Mouse (Mus musculus): ENCODE data around the gene Hhat. TPM values are rescaled to one million over a fixed set of nuclear protein-coding genes. Genes with fewer than 3 reads are reported as not detected.

Hhat gene
- polyA plus RNA-seq, 1 experiment from 2014 or later: 7.2 TPM

DNA sequence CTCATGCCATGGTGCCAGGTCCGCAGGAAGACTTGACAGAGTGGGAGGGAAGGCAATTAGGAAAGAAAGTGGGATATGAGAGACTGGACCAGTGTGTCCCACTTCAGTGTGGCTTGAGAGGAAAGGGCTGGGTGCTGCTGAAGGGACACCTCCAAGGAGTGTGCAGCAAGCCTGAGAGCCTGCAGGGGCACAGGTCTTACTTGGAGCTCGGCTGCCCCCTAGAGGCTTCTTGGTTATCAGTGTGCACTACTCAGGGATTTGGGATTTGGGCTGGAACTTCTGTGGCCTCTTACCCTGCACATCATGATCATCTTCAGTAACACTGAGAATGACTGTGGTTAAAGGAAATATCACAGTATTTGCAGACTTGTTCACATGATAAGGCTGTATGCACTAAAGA is 172.6 kb downstream of the Hhat start:
- no peaks in the 10 kb centered on the region for H3K36me3 ChIP-seq (ENCODE audit: control insufficient read depth, insufficient read depth, low read length)
- H3K4me3 ChIP-seq (ENCODE audit: low read depth, low read length): no peak overlapping the region
- ATAC-seq (replicated peaks; ENCODE audit: insufficient number of reproducible peaks, low FRiP score, low TSS enrichment): 0 out of 2 replicates have a peak, but pooled peaks have one; percentile 46
- no peaks in the 10 kb centered on the region for H3K27me3 ChIP-seq (ENCODE audit: control insufficient read depth, insufficient read depth, low read length)
- H3K9ac ChIP-seq (ENCODE audit: low read depth, low read length): no peak overlapping the region
- 43% methylated on average over 2 of the region's 2 CpGs for WGBS (ENCODE audit: insufficient replicate concordance)
- no peak overlapping the region for H3K4me2 ChIP-seq
- no peaks in the 10 kb centered on the region for H3K4me1 ChIP-seq (ENCODE audit: control insufficient read depth, insufficient read depth, low read length)
- no peaks in the 10 kb centered on the region for H3K9me3 ChIP-seq (replicated peaks; ENCODE audit: control insufficient read depth, low read length)
- H3K27ac ChIP-seq (ENCODE audit: low read depth, low read length): no peak overlapping the region

DNA sequence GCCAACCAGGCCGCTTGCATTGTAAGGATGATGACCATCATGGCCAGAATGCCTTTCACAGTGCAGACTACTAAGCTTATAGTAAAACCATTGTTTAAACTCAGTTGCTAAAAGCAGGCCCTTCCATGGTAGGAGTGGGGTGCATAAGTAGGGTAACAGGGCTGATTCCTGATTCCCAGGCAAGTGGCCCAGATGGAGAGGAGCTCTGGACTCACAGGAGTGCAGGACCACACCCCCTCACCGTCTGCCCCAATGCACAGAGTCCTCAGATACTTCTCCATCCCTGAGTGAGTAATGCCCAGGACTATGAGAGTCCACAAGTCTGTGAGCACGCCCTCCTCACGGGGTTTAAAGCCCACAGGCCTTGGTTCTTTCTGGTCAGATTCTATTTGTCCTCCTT is 175.6 kb downstream of the Hhat start:
- Histone ChIP-seq H3K4me2 (no peak overlapping the region), H3K27ac (ENCODE audit: low read depth, low read length) (no peak overlapping the region), H3K4me1 (ENCODE audit: control insufficient read depth, insufficient read depth, low read length) (no peaks in the 10 kb centered on the region), H3K27me3 (ENCODE audit: control insufficient read depth, insufficient read depth, low read length) (no peaks in the 10 kb centered on the region), H3K36me3 (ENCODE audit: control insufficient read depth, insufficient read depth, low read length) (no peaks in the 10 kb centered on the region), H3K9ac (ENCODE audit: low read depth, low read length) (no peak overlapping the region), H3K9me3 (replicated peaks; ENCODE audit: control insufficient read depth, low read length) (no peaks in the 10 kb centered on the region), H3K4me3 (ENCODE audit: low read depth, low read length) (no peak overlapping the region)
- ATAC-seq (replicated peaks; ENCODE audit: insufficient number of reproducible peaks, low FRiP score, low TSS enrichment): no peak
- WGBS (ENCODE audit: insufficient replicate concordance): 59% methylated on average over 4 of the region's 4 CpGs

DNA sequence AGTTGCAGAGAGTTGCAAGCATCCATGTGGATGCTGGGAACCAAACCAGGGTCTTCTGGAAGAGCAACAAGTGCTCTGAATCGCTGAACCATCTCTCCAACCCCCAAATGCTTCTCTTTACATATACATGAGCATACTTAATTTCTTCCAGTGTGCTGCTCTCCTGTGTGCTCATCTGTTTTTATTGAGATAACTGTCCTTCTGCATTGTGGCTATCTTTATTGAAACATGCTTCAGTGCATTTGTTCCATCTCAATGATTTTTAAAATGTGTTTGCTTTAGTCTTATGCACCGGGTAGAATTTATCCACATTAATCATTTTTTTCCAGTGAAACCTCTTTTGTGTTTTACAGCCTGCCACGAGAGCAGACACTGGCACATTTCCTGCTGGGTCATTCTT is 177.5 kb downstream of the Hhat start:
- Histone ChIP-seq H3K36me3 (ENCODE audit: control insufficient read depth, insufficient read depth, low read length) (no peaks in the 10 kb centered on the region), H3K27ac (ENCODE audit: low read depth, low read length) (no peak overlapping the region), H3K9ac (ENCODE audit: low read depth, low read length) (no peak overlapping the region), H3K4me3 (ENCODE audit: low read depth, low read length) (no peak overlapping the region), H3K4me1 (ENCODE audit: control insufficient read depth, insufficient read depth, low read length) (no peaks in the 10 kb centered on the region), H3K27me3 (ENCODE audit: control insufficient read depth, insufficient read depth, low read length) (no peaks in the 10 kb centered on the region), H3K4me2 (no peak overlapping the region), H3K9me3 (replicated peaks; ENCODE audit: control insufficient read depth, low read length) (no peaks in the 10 kb centered on the region)
- no peak for ATAC-seq (replicated peaks; ENCODE audit: insufficient number of reproducible peaks, low FRiP score, low TSS enrichment)
- WGBS (ENCODE audit: insufficient replicate concordance): 67% methylated on average over 3 of the region's 3 CpGs

DNA sequence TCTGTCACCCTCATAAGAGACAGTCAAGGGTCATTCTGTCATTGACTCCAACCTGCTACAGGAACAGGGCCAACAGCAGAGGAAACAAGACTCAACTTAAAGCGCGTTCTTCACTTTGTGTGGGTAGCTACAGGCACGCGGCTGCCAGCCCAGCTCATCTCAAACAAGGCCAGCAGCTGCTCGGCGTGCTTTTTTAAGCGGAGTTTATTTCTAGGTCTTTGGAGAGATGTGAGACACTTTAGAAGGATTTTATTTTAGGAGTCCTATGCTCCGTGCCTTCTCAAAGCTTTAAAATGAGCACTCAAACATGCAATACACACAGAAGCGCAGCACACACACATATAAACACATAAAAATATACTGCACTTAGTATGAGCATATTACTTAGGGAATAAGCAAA is 183.6 kb downstream of the Hhat start:
- Histone ChIP-seq H3K36me3 (ENCODE audit: control insufficient read depth, insufficient read depth, low read length) (no peaks in the 10 kb centered on the region), H3K27me3 (ENCODE audit: control insufficient read depth, insufficient read depth, low read length) (no peaks in the 10 kb centered on the region), H3K9me3 (replicated peaks; ENCODE audit: control insufficient read depth, low read length) (no peaks in the 10 kb centered on the region), H3K27ac (ENCODE audit: low read depth, low read length) (no peak overlapping the region), H3K4me1 (ENCODE audit: control insufficient read depth, insufficient read depth, low read length) (no peaks in the 10 kb centered on the region), H3K9ac (ENCODE audit: low read depth, low read length) (no peak overlapping the region), H3K4me3 (ENCODE audit: low read depth, low read length) (no peak overlapping the region), H3K4me2 (no peak overlapping the region)
- WGBS (ENCODE audit: insufficient replicate concordance): 78% methylated on average over 9 of the region's 9 CpGs
- no peak for ATAC-seq (replicated peaks; ENCODE audit: insufficient number of reproducible peaks, low FRiP score, low TSS enrichment)

DNA sequence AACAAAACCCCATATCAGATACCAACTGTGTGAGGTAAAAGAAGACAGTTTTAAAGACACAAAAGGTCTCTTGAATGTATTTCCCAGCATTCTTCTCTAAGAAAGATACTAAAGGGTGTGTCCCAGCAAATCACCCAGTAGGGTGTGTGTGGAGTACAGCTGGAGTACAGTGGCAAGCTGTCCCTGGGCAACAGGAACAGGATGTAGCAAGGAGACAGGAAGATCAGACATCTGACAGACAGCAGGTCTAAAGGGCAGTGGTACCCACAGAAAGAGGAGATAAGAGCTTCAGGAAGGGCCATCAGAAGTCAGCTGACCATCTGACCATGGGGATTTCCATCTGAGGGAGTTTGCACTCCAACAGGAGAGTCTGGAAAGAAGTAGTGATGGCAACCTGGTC is 185.7 kb downstream of the Hhat start:
- Histone ChIP-seq H3K27me3 (ENCODE audit: control insufficient read depth, insufficient read depth, low read length) (no peaks in the 10 kb centered on the region), H3K4me2 (no peak overlapping the region), H3K4me1 (ENCODE audit: control insufficient read depth, insufficient read depth, low read length) (no peaks in the 10 kb centered on the region), H3K36me3 (ENCODE audit: control insufficient read depth, insufficient read depth, low read length) (no peaks in the 10 kb centered on the region), H3K27ac (ENCODE audit: low read depth, low read length) (no peak overlapping the region), H3K4me3 (ENCODE audit: low read depth, low read length) (no peak overlapping the region), H3K9ac (ENCODE audit: low read depth, low read length) (no peak overlapping the region), H3K9me3 (replicated peaks; ENCODE audit: control insufficient read depth, low read length) (no peaks in the 10 kb centered on the region)
- ATAC-seq (replicated peaks; ENCODE audit: insufficient number of reproducible peaks, low FRiP score, low TSS enrichment): no peak

DNA sequence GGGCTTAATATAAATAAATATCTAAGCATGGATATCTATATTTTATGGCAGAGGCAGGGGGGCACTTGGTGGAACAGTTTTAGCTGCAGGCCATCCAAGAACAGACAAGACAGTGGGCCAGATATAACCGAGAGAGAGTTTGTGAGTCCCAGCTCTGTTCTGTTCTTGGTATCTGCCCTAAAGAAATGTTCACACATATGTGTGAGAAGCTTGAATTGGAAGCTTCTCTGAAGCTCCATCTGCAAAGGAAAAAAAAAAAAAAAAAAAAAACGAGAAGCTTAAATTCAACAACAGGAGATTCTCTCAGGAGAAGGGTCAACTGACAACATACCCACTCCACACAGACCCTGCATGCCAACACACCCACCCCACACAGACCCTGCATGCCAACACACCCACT is 188.1 kb downstream of the Hhat start:
- WGBS (ENCODE audit: insufficient replicate concordance): 62% methylated on average over 2 of the region's 2 CpGs
- ATAC-seq (replicated peaks; ENCODE audit: insufficient number of reproducible peaks, low FRiP score, low TSS enrichment): no peak
- no peak overlapping the region for H3K9ac ChIP-seq (ENCODE audit: low read depth, low read length)
- no peaks in the 10 kb centered on the region for H3K27me3 ChIP-seq (ENCODE audit: control insufficient read depth, insufficient read depth, low read length)
- H3K4me3 ChIP-seq (ENCODE audit: low read depth, low read length): no peak overlapping the region
- no peaks in the 10 kb centered on the region for H3K4me1 ChIP-seq (ENCODE audit: control insufficient read depth, insufficient read depth, low read length)
- no peak overlapping the region for H3K27ac ChIP-seq (ENCODE audit: low read depth, low read length)
- no peak overlapping the region for H3K4me2 ChIP-seq
- no peaks in the 10 kb centered on the region for H3K9me3 ChIP-seq (replicated peaks; ENCODE audit: control insufficient read depth, low read length)
- H3K36me3 ChIP-seq (ENCODE audit: control insufficient read depth, insufficient read depth, low read length): no peaks in the 10 kb centered on the region

DNA sequence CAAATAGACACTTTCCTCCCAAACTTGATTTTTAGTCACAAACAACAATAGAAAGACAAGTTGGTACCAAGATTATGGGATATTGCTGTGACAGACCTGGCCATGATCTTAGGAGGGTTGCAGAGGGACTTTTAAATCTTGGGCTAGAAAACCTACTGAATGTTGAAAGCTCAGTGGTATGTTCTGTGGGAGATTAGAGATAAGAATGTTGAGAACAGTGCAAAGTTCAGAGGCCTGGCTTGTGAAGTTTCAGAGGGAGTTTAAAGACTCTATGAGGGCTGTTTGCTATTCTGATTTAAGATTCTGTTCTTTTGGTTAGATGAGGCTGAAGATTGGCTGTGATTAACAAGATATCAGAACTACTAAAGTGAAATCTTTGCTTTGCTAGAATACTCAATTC is 206.3 kb downstream of the Hhat start:
- Histone ChIP-seq H3K9ac (ENCODE audit: low read depth, low read length) (no peak overlapping the region), H3K4me3 (ENCODE audit: low read depth, low read length) (no peak overlapping the region), H3K27me3 (ENCODE audit: control insufficient read depth, insufficient read depth, low read length) (no peaks in the 10 kb centered on the region), H3K4me1 (ENCODE audit: control insufficient read depth, insufficient read depth, low read length) (no peaks in the 10 kb centered on the region), H3K9me3 (replicated peaks; ENCODE audit: control insufficient read depth, low read length) (no peaks in the 10 kb centered on the region), H3K4me2 (no peak overlapping the region), H3K27ac (ENCODE audit: low read depth, low read length) (no peak overlapping the region), H3K36me3 (ENCODE audit: control insufficient read depth, insufficient read depth, low read length) (no peaks in the 10 kb centered on the region)
- no peak for ATAC-seq (replicated peaks; ENCODE audit: insufficient number of reproducible peaks, low FRiP score, low TSS enrichment)

DNA sequence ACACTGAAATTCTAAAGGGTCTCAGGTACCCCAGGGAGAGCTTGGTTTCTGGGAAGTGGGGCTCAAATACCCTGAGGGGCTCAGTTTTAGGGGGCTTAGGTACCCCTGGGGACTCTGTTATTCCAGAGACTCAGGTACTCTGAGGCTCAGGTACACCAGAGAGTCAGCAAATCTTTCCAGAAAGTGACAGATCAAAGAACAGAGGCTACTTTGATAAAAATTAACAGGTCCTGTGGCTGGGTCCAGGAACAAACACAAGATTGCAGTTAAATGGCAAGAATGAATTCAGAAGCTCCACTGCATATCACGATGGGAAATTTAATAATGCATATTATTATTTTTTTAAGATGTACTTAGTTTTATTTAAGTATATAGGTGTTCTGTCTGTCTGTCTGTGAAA is 211.7 kb downstream of the Hhat start:
- no peak overlapping the region for H3K4me3 ChIP-seq (ENCODE audit: low read depth, low read length)
- no peaks in the 10 kb centered on the region for H3K4me1 ChIP-seq (ENCODE audit: control insufficient read depth, insufficient read depth, low read length)
- no peak overlapping the region for H3K27ac ChIP-seq (ENCODE audit: low read depth, low read length)
- no peaks in the 10 kb centered on the region for H3K9me3 ChIP-seq (replicated peaks; ENCODE audit: control insufficient read depth, low read length)
- no peaks in the 10 kb centered on the region for H3K27me3 ChIP-seq (ENCODE audit: control insufficient read depth, insufficient read depth, low read length)
- ATAC-seq (replicated peaks; ENCODE audit: insufficient number of reproducible peaks, low FRiP score, low TSS enrichment): no peak
- H3K36me3 ChIP-seq (ENCODE audit: control insufficient read depth, insufficient read depth, low read length): no peaks in the 10 kb centered on the region
- 79% methylated on average over 1 of the region's 1 CpGs for WGBS (ENCODE audit: insufficient replicate concordance)
- no peak overlapping the region for H3K9ac ChIP-seq (ENCODE audit: low read depth, low read length)
- no peak overlapping the region for H3K4me2 ChIP-seq

DNA sequence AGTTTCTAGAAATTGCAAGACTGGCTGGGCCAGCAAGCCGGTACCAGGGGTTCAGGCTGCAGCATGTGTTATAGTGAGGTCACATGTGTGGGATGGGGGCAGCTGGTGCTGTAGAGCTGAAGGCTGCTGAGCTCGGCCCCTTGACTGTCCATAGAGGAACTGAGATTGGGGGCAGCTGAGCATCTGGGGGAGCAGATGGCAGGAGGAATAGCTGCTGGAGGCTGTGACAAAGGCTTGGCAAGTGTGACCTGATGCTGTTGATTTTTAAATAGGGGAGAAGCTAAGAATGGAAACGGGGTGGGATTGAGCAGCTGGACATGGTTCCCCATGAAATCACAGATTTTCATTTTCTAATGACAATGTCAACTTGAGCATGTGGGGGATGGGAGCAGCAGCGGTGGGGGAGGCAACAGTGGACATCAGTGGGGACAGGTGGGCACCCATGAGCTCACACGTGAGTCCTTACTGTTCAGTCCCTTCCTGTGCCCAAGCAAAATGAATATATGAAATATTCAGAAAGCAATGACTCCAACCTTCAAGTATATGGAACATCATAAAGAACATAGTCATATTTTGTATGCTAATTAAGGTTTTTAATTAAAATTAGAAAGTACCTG is 212.9 kb downstream of the Hhat start:
- Histone ChIP-seq H3K4me1 (ENCODE audit: control insufficient read depth, insufficient read depth, low read length) (no peaks in the 10 kb centered on the region), H3K36me3 (ENCODE audit: control insufficient read depth, insufficient read depth, low read length) (no peaks in the 10 kb centered on the region), H3K9me3 (replicated peaks; ENCODE audit: control insufficient read depth, low read length) (no peaks in the 10 kb centered on the region), H3K27me3 (ENCODE audit: control insufficient read depth, insufficient read depth, low read length) (no peaks in the 10 kb centered on the region), H3K4me2 (no peak overlapping the region), H3K4me3 (ENCODE audit: low read depth, low read length) (no peak overlapping the region), H3K9ac (ENCODE audit: low read depth, low read length) (no peak overlapping the region), H3K27ac (ENCODE audit: low read depth, low read length) (no peak overlapping the region)
- no peak for ATAC-seq (replicated peaks; ENCODE audit: insufficient number of reproducible peaks, low FRiP score, low TSS enrichment)
- WGBS (ENCODE audit: insufficient replicate concordance): 68% methylated on average over 5 of the region's 5 CpGs

Measured in heart, embryonic 11.5 days (tissue).